Mouse (Mus musculus) testis, adult 2 months (tissue): ENCODE data around the gene Yes1. TPM values are rescaled to one million over a fixed set of nuclear protein-coding genes. Genes with fewer than 3 reads are reported as not detected.

Source experiments
- H3K27ac ChIP-seq: fragments of 200-500 bp; 2 replicates; pipeline ENCODE4 v1.5.1; 2012; ENCODE audit warnings: low read depth, low read length; ENCODE audit not compliant: control insufficient read depth, insufficient read depth
- H3K27me3 ChIP-seq: fragments of 200-500 bp; 2 replicates; pipeline ENCODE4 v1.6.1; 2012; ENCODE audit warnings: mild to moderate bottlenecking, low read length, moderate library complexity; ENCODE audit not compliant: control insufficient read depth, insufficient read depth
- H3K36me3 ChIP-seq: fragments of 200-500 bp; 2 replicates; pipeline ENCODE4 v1.6.1; 2012; ENCODE audit warnings: mild to moderate bottlenecking, low read length; ENCODE audit not compliant: control insufficient read depth, insufficient read depth
- H3K4me1 ChIP-seq: fragments of 200-500 bp; 2 replicates; pipeline ENCODE4 v1.6.1; 2012; ENCODE audit warnings: low read length; ENCODE audit not compliant: control insufficient read depth, insufficient read depth
- H3K4me3 ChIP-seq: fragments of 200-500 bp; 2 replicates; pipeline ENCODE4 v1.5.1; 2012; ENCODE audit warnings: low read depth, mild to moderate bottlenecking, low read length, moderate library complexity, mixed read lengths; ENCODE audit not compliant: control insufficient read depth
- CTCF ChIP-seq: fragments of 200-500 bp; IDR thresholded peaks from 2 replicates; pipeline ENCODE4 v1.5.1; 2012; ENCODE audit warnings: low read depth, mild to moderate bottlenecking, inconsistent platforms, low read length, moderate library complexity; ENCODE audit not compliant: control insufficient read depth, insufficient read depth, insufficient replicate concordance
- POLR2A ChIP-seq: fragments of 200-500 bp; IDR thresholded peaks from 2 replicates; pipeline ENCODE4 v1.6.1; 2012; ENCODE audit warnings: low read depth, mild to moderate bottlenecking, inconsistent platforms, low read length, moderate library complexity; ENCODE audit not compliant: control insufficient read depth
- polyA plus RNA-seq: library from polyadenylated mRNA; depleted of rRNA; stranded (reverse); fragments of >200 nt; gene quantifications from 2 replicates; pipeline ENCODE4 v1.2.3, GENCODE M21; 2012

Gene Yes1
- polyA plus RNA-seq, 1 experiment = 2.9 TPM

DNA sequence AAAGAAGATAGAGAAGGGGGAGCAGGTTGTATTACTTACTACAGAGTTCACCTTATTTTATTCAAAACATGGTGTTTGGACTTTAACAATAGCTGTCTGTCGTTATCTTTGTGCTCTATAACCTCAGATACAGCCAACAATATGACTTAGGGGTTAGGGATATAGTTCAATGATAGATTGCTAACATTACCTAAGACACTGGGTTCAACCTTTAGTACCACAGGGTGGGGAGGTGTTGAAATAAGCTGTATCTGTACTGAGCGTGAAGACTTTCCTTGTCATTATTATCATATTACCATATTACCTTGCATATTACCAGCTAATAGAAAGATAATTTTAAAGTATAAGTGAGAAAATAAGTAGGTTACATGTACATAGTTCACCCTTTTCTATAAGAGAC is 13.8 kb downstream of the Yes1 start:
- TF ChIP-seq POLR2A (no peak), CTCF (no peak)
- no peak overlapping the region for H3K4me3 ChIP-seq
- H3K27me3 ChIP-seq = no peaks in the 10 kb centered on the region
- H3K27ac ChIP-seq = no peak overlapping the region
- no peaks in the 10 kb centered on the region for H3K4me1 ChIP-seq
- H3K36me3 ChIP-seq = no peaks in the 10 kb centered on the region

DNA sequence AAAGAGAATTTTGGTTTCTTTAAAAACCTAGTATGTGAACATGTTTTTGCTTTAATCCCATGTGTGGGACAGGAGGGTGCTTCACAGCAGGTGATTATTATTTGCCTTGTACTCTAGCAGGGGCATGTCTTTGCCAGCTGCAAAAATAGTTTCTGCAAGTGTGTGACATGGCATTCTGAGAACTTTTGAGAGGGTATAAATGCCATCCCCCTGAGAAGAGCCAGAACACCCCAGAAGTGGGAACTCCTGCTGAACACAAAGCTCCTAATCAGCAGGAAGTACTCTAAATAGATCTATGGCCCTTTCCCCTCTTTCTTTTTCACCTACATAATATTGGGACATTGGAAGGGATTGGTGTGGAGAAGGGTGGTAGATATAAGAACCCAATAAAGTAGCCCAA is 22.2 kb downstream of the Yes1 start:
- Histone ChIP-seq H3K4me1 (no peaks in the 10 kb centered on the region), H3K27ac (no peak overlapping the region), H3K4me3 (no peak overlapping the region), H3K27me3 (no peaks in the 10 kb centered on the region), H3K36me3 (no peaks in the 10 kb centered on the region)
- TF ChIP-seq POLR2A (no peak), CTCF (no peak)

- H3K27ac ChIP-seq = no peak overlapping the region
- H3K27me3 ChIP-seq = no peaks in the 10 kb centered on the region
- no peaks in the 10 kb centered on the region for H3K4me1 ChIP-seq
- H3K36me3 ChIP-seq = no peaks in the 10 kb centered on the region
- no peak overlapping the region for H3K4me3 ChIP-seq
- TF ChIP-seq CTCF = no peak
- TF ChIP-seq POLR2A = no peak
Observed at GRCm38 (mm10) chr5:32657386-32657785, 46.4 kb downstream of the Yes1 start.

- no peak overlapping the region for H3K27ac ChIP-seq
- H3K27me3 ChIP-seq = no peaks in the 10 kb centered on the region
- H3K4me3 ChIP-seq = no peak overlapping the region
- H3K4me1 ChIP-seq = no peaks in the 10 kb centered on the region
- H3K36me3 ChIP-seq = no peaks in the 10 kb centered on the region
- no peak for TF ChIP-seq CTCF
- TF ChIP-seq POLR2A = no peak
Observed at GRCm38 (mm10) chr5:32682475-32682874, 71.5 kb downstream of the Yes1 start.

- Histone ChIP-seq H3K27me3 (no peaks in the 10 kb centered on the region), H3K4me1 (no peaks in the 10 kb centered on the region), H3K36me3 (no peaks in the 10 kb centered on the region), H3K4me3 (no peak overlapping the region), H3K27ac (no peak overlapping the region)
- no peak for TF ChIP-seq CTCF
- no peak for TF ChIP-seq POLR2A
Observed at GRCm38 (mm10) chr5:32693411-32693810, 82.4 kb downstream of the Yes1 start.

DNA sequence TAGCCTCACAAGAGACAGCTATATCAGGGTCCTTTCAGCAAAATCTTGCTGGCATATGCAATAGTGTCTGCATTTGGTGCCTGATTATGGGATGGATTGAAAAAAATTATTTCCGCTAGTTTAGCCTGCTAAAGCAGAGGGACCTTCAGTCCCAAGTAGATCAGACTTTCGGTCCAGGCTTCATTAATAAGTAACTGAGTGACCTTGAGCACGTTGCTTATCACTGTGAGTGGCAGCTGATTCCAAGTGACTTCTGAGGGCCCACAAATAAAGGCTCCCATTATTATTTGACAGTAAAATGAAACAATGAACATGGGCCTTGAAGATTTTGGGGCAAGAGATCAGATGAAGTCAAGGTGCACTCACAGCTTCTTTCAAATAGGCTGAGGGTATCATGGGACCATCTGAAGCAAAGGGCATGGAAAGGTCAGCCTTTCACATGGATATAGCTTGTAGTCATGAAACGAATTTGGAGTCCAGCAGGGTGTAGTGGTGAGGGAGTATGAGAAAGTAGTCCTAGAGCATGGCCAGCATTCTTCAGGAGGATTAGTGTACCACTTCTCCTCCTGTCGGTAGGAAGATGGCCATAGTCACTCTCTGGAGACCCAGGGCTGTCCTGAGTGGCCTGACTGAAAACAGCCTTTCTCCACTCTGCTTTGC is 86.4 kb downstream of the Yes1 start:
- no peaks in the 10 kb centered on the region for H3K36me3 ChIP-seq
- no peak overlapping the region for H3K4me3 ChIP-seq
- no peaks in the 10 kb centered on the region for H3K27me3 ChIP-seq
- H3K4me1 ChIP-seq = no peaks in the 10 kb centered on the region
- H3K27ac ChIP-seq = no peak overlapping the region
- TF ChIP-seq CTCF = no peak
- no peak for TF ChIP-seq POLR2A

DNA sequence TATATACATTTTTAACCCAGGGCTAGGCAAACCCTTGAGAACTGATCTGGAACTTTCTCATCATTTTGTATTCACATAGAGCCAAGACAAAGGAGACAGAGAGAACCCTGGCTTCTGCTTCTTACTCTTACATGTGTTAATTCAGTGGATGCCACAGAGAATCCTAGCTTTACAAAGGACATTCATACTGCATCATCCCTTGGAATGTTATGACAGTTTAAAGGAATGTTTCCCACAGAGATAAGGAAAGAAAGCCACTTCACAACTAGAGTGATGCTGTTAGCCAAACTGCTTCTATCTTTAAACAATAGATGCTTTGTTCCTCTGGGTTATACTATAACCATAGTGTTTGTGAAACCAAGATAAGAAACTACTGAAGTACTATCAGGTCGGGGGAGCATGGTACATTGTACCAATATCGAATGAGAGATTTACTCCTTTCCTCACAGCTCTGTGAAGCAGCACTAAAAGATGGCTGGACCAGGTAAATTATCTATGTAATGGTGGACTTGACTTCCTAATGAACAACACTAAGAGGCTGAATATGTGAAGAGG is 95.3 kb downstream of the Yes1 start:
- H3K27me3 ChIP-seq = no peaks in the 10 kb centered on the region
- no peak overlapping the region for H3K27ac ChIP-seq
- H3K36me3 ChIP-seq = no peaks in the 10 kb centered on the region
- H3K4me1 ChIP-seq = no peaks in the 10 kb centered on the region
- TF ChIP-seq POLR2A (no peak), CTCF (no peak)
- H3K4me3 ChIP-seq = no peak overlapping the region
